Mouse (Mus musculus) cerebellum, adult 2 months (tissue): Measurements from ENCODE around the gene Ubald1.

Experiments
- CTCF ChIP-seq: fragments of 200-500 bp; IDR thresholded peaks from 2 replicates; pipeline ENCODE4 v1.5.1; 2011; ENCODE audit warnings: low read depth, mild to moderate bottlenecking, control low read depth, low read length, moderate library complexity, borderline replicate concordance; ENCODE audit not compliant: insufficient read depth
- POLR2A ChIP-seq: fragments of 200-500 bp; IDR thresholded peaks from 2 replicates; pipeline ENCODE4 v1.6.1; 2011; ENCODE audit warnings: low read length, control low read depth, borderline replicate concordance; ENCODE audit not compliant: insufficient read depth

DNA sequence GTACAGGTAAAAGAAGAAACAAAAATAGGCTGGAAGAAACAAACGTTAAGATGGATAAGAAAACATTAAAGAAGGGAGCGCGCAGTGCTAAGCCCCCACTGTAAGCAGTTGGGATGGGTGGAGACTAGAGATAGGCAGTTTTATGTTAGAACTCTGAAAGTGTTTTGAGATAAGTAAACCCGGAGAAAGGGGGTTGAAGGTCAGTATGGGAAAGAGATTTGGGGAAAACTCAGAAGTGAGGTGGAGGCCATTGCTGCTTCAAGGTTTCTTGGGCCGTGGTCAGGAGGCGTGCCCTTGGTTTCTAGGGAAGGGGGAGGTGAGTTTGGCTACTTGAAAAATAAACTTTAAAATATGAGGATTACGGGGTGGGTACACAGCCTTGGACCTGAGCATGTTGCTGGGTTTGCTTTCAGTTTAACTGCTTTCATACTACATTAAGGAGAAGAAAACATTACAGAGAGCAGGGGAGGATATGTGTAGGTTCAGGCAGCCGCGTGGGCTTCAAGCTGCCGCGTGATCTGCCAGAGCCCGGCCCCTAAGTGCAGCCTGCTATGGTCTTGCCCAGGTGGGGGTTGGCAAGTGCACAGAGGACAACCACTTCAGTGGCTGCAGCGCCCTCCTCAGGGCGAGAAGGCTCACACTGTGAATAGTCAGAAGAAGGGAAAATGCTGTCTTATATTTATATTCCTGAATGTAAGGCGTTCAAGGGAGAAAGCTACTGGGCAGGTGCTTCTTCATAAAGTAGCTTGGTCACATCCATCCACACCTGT lies 48.3 kb downstream of the Ubald1 start:
- no peak for TF ChIP-seq POLR2A
- 0 out of 2 replicates have a peak, but pooled peaks have one; percentile 16 for TF ChIP-seq CTCF
